ENCODE assay signal across 16 mouse cellular contexts in genomic region chr12:78046582-78046981, GRCm38 (mm10).
DNase-seq lines count a peak whose midpoint lies in the region; ATAC-seq and TF ChIP-seq lines count a peak whose summit lies in the region.
"Had no signal": no experiment of that assay in that cellular context is flagged by ENCODE, and none has a peak within 500 bp of the region (broad histone marks: within the 10 kb centered on the region; RNA-seq: fewer than 3 reads in every experiment).

No protein-coding gene starts in this region.

- H3K36me3 ChIP-seq in forebrain, postnatal 0 days (ENCODE audit: insufficient read depth): no peaks in the 10 kb centered on the region
- H3K36me3 ChIP-seq in forebrain, embryonic 15.5 days: no peaks in the 10 kb centered on the region
- H3K36me3 ChIP-seq in liver, postnatal 0 days (replicated peaks; ENCODE audit: insufficient read depth, low read length): no peaks in the 10 kb centered on the region
- no peaks in the 10 kb centered on the region for H3K36me3 ChIP-seq in MEL (ENCODE audit: control insufficient read depth in 1 of 2, insufficient read depth in 2 of 2, low read length in 2 of 2)
- H3K36me3 ChIP-seq in small intestine, adult 2 months (ENCODE audit: control insufficient read depth, insufficient read depth, low read length): no peaks in the 10 kb centered on the region
- H3K36me3 ChIP-seq: embryonic facial prominence, embryonic 13.5 days; heart, embryonic 13.5 days; intestine, embryonic 15.5 days; lung, embryonic 15.5 days; midbrain, embryonic 15.5 days had no signal

- peak; percentile 31; the same call in 1 of the 2 replicates for TF ChIP-seq CTCF in forebrain, postnatal 0 days (IDR thresholded peaks at IDR 0.05; ENCODE audit: low read depth)
- peak; percentile 50 for TF ChIP-seq CTCF in liver, postnatal 0 days (IDR thresholded peaks at IDR 0.05; ENCODE audit: low read depth)
- peak; percentile 35 to 48 (median 40) for TF ChIP-seq CTCF in MEL (IDR thresholded peaks at IDR 0.05 in 2 of 3, conservative IDR thresholded peaks at IDR 0.05 in 1 of 3; ENCODE audit: control insufficient read depth in 1 of 3, insufficient read depth in 1 of 3, low read depth in 2 of 3, low read length in 3 of 3, poor library complexity in 1 of 3, severe bottlenecking in 1 of 3)
- peak; percentile 33; the same call in 1 of the 2 replicates for TF ChIP-seq CTCF in small intestine, adult 2 months (IDR thresholded peaks at IDR 0.05; ENCODE audit: extremely low read depth, insufficient read length, insufficient replicate concordance, low read depth, low read length)

- no peak overlapping the region for H3K4me2 ChIP-seq in forebrain, postnatal 0 days (ENCODE audit: low read depth)
- no peak overlapping the region for H3K4me2 ChIP-seq in forebrain, embryonic 15.5 days (replicated peaks)
- H3K4me2 ChIP-seq in liver, postnatal 0 days (ENCODE audit: low read depth, low read length): no peak overlapping the region
- H3K4me2 ChIP-seq: embryonic facial prominence, embryonic 13.5 days; heart, embryonic 13.5 days; intestine, embryonic 15.5 days; lung, embryonic 15.5 days; midbrain, embryonic 15.5 days had no signal

- no peak overlapping the region for H3K27ac ChIP-seq in forebrain, postnatal 0 days (ENCODE audit: low read depth, low read length)
- no peak overlapping the region for H3K27ac ChIP-seq in forebrain, embryonic 15.5 days (replicated peaks)
- no peak overlapping the region for H3K27ac ChIP-seq in liver, postnatal 0 days (ENCODE audit: low read depth)
- no peak overlapping the region for H3K27ac ChIP-seq in MEL (ENCODE audit: control insufficient read depth, low read depth, low read length)
- no peak overlapping the region for H3K27ac ChIP-seq in small intestine, adult 2 months (ENCODE audit: insufficient read depth, low read depth, low read length)
- H3K27ac ChIP-seq: embryonic facial prominence, embryonic 13.5 days; heart, embryonic 13.5 days; intestine, embryonic 15.5 days; lung, embryonic 15.5 days; midbrain, embryonic 15.5 days had no signal

- H3K9ac ChIP-seq in forebrain, postnatal 0 days: no peak overlapping the region
- no peak overlapping the region for H3K9ac ChIP-seq in forebrain, embryonic 15.5 days (replicated peaks)
- H3K9ac ChIP-seq in liver, postnatal 0 days (replicated peaks): no peak overlapping the region
- H3K9ac ChIP-seq in MEL (ENCODE audit: control insufficient read depth, low read depth, low read length, poor library complexity, severe bottlenecking): no peak overlapping the region
- H3K9ac ChIP-seq: embryonic facial prominence, embryonic 13.5 days; heart, embryonic 13.5 days; intestine, embryonic 15.5 days; lung, embryonic 15.5 days; midbrain, embryonic 15.5 days had no signal

- peak; percentile 13 for TF ChIP-seq RAD21 in MEL (IDR thresholded peaks at IDR 0.05; ENCODE audit: low read depth, low read length)

- H3K9me3 ChIP-seq in forebrain, postnatal 0 days (ENCODE audit: low read length): no peaks in the 10 kb centered on the region
- no peaks in the 10 kb centered on the region for H3K9me3 ChIP-seq in forebrain, embryonic 15.5 days
- 0 out of 2 replicates have a peak, but pooled peaks cover 3% of the 10 kb centered on the region for H3K9me3 ChIP-seq in liver, postnatal 0 days (ENCODE audit: low read length)
- no peaks in the 10 kb centered on the region for H3K9me3 ChIP-seq in MEL (replicated peaks; ENCODE audit: insufficient read depth, low read length)
- H3K9me3 ChIP-seq: heart, embryonic 13.5 days; intestine, embryonic 15.5 days; lung, embryonic 15.5 days; midbrain, embryonic 15.5 days had no signal

- ATAC-seq in forebrain, postnatal 0 days: no peak
- no peak for ATAC-seq in forebrain, embryonic 15.5 days (replicated peaks)
- ATAC-seq in liver, postnatal 0 days: no peak
- ATAC-seq: intestine, embryonic 15.5 days; midbrain, embryonic 15.5 days had no signal

- 80% methylated on average over 4 of the region's 4 CpGs for WGBS in forebrain, postnatal 0 days
- 79% methylated on average over 4 of the region's 4 CpGs for WGBS in forebrain, embryonic 15.5 days
- WGBS in liver, postnatal 0 days (ENCODE audit: insufficient replicate concordance): 65% methylated on average over 4 of the region's 4 CpGs
- 83% methylated on average over 4 of the region's 4 CpGs for WGBS in small intestine, adult 2 months

- no peaks in the 10 kb centered on the region for H3K4me1 ChIP-seq in forebrain, postnatal 0 days (ENCODE audit: insufficient read depth)
- H3K4me1 ChIP-seq in forebrain, embryonic 15.5 days: no peaks in the 10 kb centered on the region
- no peaks in the 10 kb centered on the region for H3K4me1 ChIP-seq in liver, postnatal 0 days (ENCODE audit: insufficient read depth)
- H3K4me1 ChIP-seq in MEL (ENCODE audit: control insufficient read depth in 1 of 2, insufficient read depth in 2 of 2, low read length in 2 of 2): no peaks in the 10 kb centered on the region
- no peaks in the 10 kb centered on the region for H3K4me1 ChIP-seq in small intestine, adult 2 months (ENCODE audit: control insufficient read depth, insufficient read depth, insufficient read length, low read length)
- H3K4me1 ChIP-seq: embryonic facial prominence, embryonic 13.5 days; heart, embryonic 13.5 days; intestine, embryonic 15.5 days; lung, embryonic 15.5 days; midbrain, embryonic 15.5 days had no signal

- H3K4me3 ChIP-seq in forebrain, postnatal 0 days (ENCODE audit: low read depth, low read length): no peak overlapping the region
- no peak overlapping the region for H3K4me3 ChIP-seq in forebrain, embryonic 15.5 days
- H3K4me3 ChIP-seq in liver, postnatal 0 days (ENCODE audit: low read depth, low read length): no peak overlapping the region
- no peak overlapping the region for H3K4me3 ChIP-seq in MEL (ENCODE audit: control insufficient read depth in 1 of 2, insufficient read depth in 1 of 2, low read depth in 2 of 2, low read length in 2 of 2)
- no peak overlapping the region for H3K4me3 ChIP-seq in small intestine, adult 2 months (ENCODE audit: low read depth, low read length)
- H3K4me3 ChIP-seq: embryonic facial prominence, embryonic 13.5 days; heart, embryonic 13.5 days; intestine, embryonic 15.5 days; lung, embryonic 15.5 days; midbrain, embryonic 15.5 days had no signal

- H3K79me2 ChIP-seq in MEL (ENCODE audit: control insufficient read depth, insufficient read depth, low read length, poor library complexity): no peaks in the 10 kb centered on the region

- no peak for TF ChIP-seq EP300 in liver, postnatal 0 days (IDR thresholded peaks at IDR 0.05; ENCODE audit: low read depth)
- no peak for TF ChIP-seq EP300 in MEL (IDR thresholded peaks at IDR 0.05; ENCODE audit: low read depth in 1 of 2, low read length in 2 of 2)

- no peak for TF ChIP-seq POLR2A in MEL (IDR thresholded peaks at IDR 0.05; ENCODE audit: control insufficient read depth in 1 of 2, insufficient read depth in 1 of 2, low read depth in 1 of 2, low read length in 2 of 2, poor library complexity in 1 of 2)
- no peak for TF ChIP-seq POLR2A in small intestine, adult 2 months (IDR thresholded peaks at IDR 0.05; ENCODE audit: low read depth, low read length)

- no peaks in the 10 kb centered on the region for H3K27me3 ChIP-seq in forebrain, postnatal 0 days (ENCODE audit: insufficient read depth, low read length)
- H3K27me3 ChIP-seq in forebrain, embryonic 15.5 days: no peaks in the 10 kb centered on the region
- no peaks in the 10 kb centered on the region for H3K27me3 ChIP-seq in liver, postnatal 0 days (ENCODE audit: insufficient read depth, low read length)
- H3K27me3 ChIP-seq in MEL (ENCODE audit: control insufficient read depth in 1 of 2, insufficient read depth in 2 of 2, low read length in 2 of 2): peaks cover 0 to 5% of the 10 kb centered on the region in 2 experiments; a peak in 2 of 4 replicates
- H3K27me3 ChIP-seq in small intestine, adult 2 months (ENCODE audit: control insufficient read depth, insufficient read depth, low read length): no peaks in the 10 kb centered on the region
- H3K27me3 ChIP-seq: embryonic facial prominence, embryonic 13.5 days; heart, embryonic 13.5 days; intestine, embryonic 15.5 days; lung, embryonic 15.5 days; midbrain, embryonic 15.5 days had no signal

- DNase-seq in forebrain, postnatal 0 days: no peak
- DNase-seq in liver, postnatal 0 days: no peak
- DNase-seq in liver: no peak
- DNase-seq in MEL (ENCODE audit: low read depth, low spot score): peak; percentile 21
- DNase-seq in cerebellum, adult 9-11 months: no peak
- DNase-seq in heart, adult 8-10 months (ENCODE audit: low spot score): no peak
- DNase-seq: cerebellum, adult 2 months; kidney, postnatal 4 days; thymus, adult 18-20 months had no signal

TF ChIP-seq in MEL, 35 proteins besides CTCF, POLR2A, EP300 and RAD21:
- no peak for TF ChIP-seq ELF1 (IDR thresholded peaks at IDR 0.05; ENCODE audit: low read depth, low read length)
- no peak for TF ChIP-seq MYC (IDR thresholded peaks at IDR 0.05; ENCODE audit: low read depth, low read length)
- no peak for TF ChIP-seq NELFE (IDR thresholded peaks at IDR 0.05; ENCODE audit: low read depth, low read length)
- TF ChIP-seq MAX (IDR thresholded peaks at IDR 0.05; ENCODE audit: low read length): no peak
- no peak for TF ChIP-seq ETS1 (IDR thresholded peaks at IDR 0.05; ENCODE audit: low read depth, low read length)
- no peak for TF ChIP-seq MAFK (IDR thresholded peaks at IDR 0.05; ENCODE audit: borderline replicate concordance, low read depth, low read length)
- TF ChIP-seq KAT2A (conservative IDR thresholded peaks at IDR 0.05; ENCODE audit: low read depth, low read length): no peak
- no peak for TF ChIP-seq MYB (IDR thresholded peaks at IDR 0.05; ENCODE audit: low read depth, low read length)
- TF ChIP-seq GATA1 (IDR thresholded peaks at IDR 0.05; ENCODE audit: low read depth, low read length): no peak
- TF ChIP-seq MXI1 (IDR thresholded peaks at IDR 0.05; ENCODE audit: low read depth, low read length): no peak
- TF ChIP-seq CHD2 (IDR thresholded peaks at IDR 0.05; ENCODE audit: low read length): no peak
- no peak for TF ChIP-seq USF1 (IDR thresholded peaks at IDR 0.05; ENCODE audit: low read depth, low read length)
- TF ChIP-seq CHD1 (IDR thresholded peaks at IDR 0.05; ENCODE audit: low read depth, low read length): no peak
- no peak for TF ChIP-seq ZNF384 (IDR thresholded peaks at IDR 0.05; ENCODE audit: low read depth, low read length)
- TF ChIP-seq SIN3A (IDR thresholded peaks at IDR 0.05; ENCODE audit: low read length): no peak
- no peak for TF ChIP-seq POLR2AphosphoS2 (IDR thresholded peaks at IDR 0.05; ENCODE audit: low read length)
- no peak for TF ChIP-seq MEF2A (IDR thresholded peaks at IDR 0.05; ENCODE audit: extremely low read depth, insufficient replicate concordance, low read depth, low read length, poor library complexity, severe bottlenecking)
- TF ChIP-seq BHLHE40 (IDR thresholded peaks at IDR 0.05; ENCODE audit: borderline replicate concordance, low read depth, low read length): no peak
- TF ChIP-seq GABPA (IDR thresholded peaks at IDR 0.05; ENCODE audit: low read depth, low read length): no peak
